Mouse (Mus musculus): ENCODE results near the gene Metrnl. TPM values are rescaled to one million over a fixed set of nuclear protein-coding genes. Genes with fewer than 3 reads are reported as not detected.

Metrnl gene
- polyA plus RNA-seq, 1 experiment from 2014 or later, result 7.0 TPM

GRCm38 (mm10) chr11:121748003-121748684 lies 46.8 kb downstream of the Metrnl start:
- WGBS (ENCODE audit: insufficient replicate concordance), result 77% methylated on average over 5 of the region's 5 CpGs

More at GRCm38 (mm10) chr11:121748003-121748684, 46.8 kb downstream of the Metrnl start:
- H3K9ac ChIP-seq (ENCODE audit: low read depth, low read length), result no peak overlapping the region
- no peaks in the 10 kb centered on the region for H3K4me1 ChIP-seq (ENCODE audit: control insufficient read depth, insufficient read depth, low read length)
- no peak overlapping the region for H3K27ac ChIP-seq (ENCODE audit: low read depth, low read length)
- no peak overlapping the region for H3K4me2 ChIP-seq
- no peaks in the 10 kb centered on the region for H3K36me3 ChIP-seq (ENCODE audit: control insufficient read depth, insufficient read depth, low read length)
- ATAC-seq (replicated peaks; ENCODE audit: insufficient number of reproducible peaks, low FRiP score, low TSS enrichment), result no peak
- H3K4me3 ChIP-seq (ENCODE audit: low read depth, low read length), result no peak overlapping the region
- no peaks in the 10 kb centered on the region for H3K27me3 ChIP-seq (ENCODE audit: control insufficient read depth, insufficient read depth, low read length)
- H3K9me3 ChIP-seq (replicated peaks; ENCODE audit: control insufficient read depth, low read length), result no peaks in the 10 kb centered on the region

Other genes starting within 250 kb of the Metrnl start
- gene Tbcd, start 249.6 kb upstream of the Metrnl start, polyA plus RNA-seq (2014; fragmentation: Nextera tagmentation; extraction: Ambion mirVana), result 16.5 and 22.3 TPM in 2 replicates
- gene Zfp750, start 182.2 kb upstream of the Metrnl start, polyA plus RNA-seq (2014; fragmentation: Nextera tagmentation; extraction: Ambion mirVana), result 0.19 TPM in 1 of 2 replicates, not detected in the other
- 6.4 and 6.5 TPM in 2 replicates for gene B3gntl1, start 28.4 kb upstream of the Metrnl start, polyA plus RNA-seq (2014; fragmentation: Nextera tagmentation; extraction: Ambion mirVana)
- gene Ptchd3, start 128.7 kb downstream of the Metrnl start, polyA plus RNA-seq (2014; fragmentation: Nextera tagmentation; extraction: Ambion mirVana), result not detected in 2 replicates

Data from heart, embryonic 11.5 days (tissue).